Mouse (Mus musculus): ENCODE results near the gene Gck.
"Not testable (repeated sequence)": the region's sequence is repeated elsewhere in the genome, so short reads cannot be mapped to it uniquely, and the experiment has no call there.

The Gck gene

DNA sequence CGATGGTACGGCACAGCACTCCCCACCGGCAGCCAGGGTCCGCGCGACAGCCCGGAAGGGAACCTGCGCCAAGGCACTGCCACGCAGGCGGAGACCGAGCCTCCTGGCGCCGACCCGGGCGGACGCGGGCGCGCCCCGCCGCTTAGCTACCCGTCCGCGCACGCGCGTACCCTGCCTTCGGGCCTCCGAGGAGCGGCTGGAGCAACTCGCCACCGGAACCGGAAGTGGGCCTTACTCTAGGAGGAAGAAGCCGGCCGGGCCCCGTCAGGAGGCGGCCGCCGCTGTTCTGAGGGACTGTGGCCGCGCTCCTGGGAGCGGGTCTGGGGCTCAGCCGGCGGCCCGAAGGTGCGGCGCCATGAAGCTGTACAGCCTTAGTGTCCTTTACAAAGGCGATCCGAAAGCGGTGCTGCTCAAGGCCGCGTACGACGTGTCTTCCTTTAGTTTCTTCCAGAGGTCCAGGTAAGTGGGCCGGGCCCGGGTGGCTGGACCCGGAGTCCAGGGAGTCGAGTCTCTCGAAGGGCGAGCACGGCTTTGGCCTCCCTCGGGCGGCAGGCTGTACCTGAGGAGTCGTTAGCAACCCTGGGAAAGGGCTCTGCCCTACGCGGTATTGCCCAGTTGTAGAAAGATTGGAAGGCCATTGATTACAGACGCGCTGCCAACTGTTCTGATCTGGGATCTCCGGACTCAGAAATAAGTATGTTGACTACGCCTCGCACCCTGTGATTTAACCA, 5.8 kb upstream of the Gck start, which contains the start of gene Ykt6:
Gene Ykt6, plus strand, starts transcription at position 148 of the 731 bp plus-strand sequence.
- in situ Hi-C loops (cut with MboI, MseI) = no loop called here

GRCm38 (mm10) chr11:5954965-5955504, 5.2 kb upstream of the Gck start:
- in situ Hi-C loops (cut with MboI, MseI) = no loop called here

- in situ Hi-C loops (cut with MboI, MseI) = no loop called here
Observed at GRCm38 (mm10) chr11:5954435-5954834, 4.6 kb upstream of the Gck start.

DNA sequence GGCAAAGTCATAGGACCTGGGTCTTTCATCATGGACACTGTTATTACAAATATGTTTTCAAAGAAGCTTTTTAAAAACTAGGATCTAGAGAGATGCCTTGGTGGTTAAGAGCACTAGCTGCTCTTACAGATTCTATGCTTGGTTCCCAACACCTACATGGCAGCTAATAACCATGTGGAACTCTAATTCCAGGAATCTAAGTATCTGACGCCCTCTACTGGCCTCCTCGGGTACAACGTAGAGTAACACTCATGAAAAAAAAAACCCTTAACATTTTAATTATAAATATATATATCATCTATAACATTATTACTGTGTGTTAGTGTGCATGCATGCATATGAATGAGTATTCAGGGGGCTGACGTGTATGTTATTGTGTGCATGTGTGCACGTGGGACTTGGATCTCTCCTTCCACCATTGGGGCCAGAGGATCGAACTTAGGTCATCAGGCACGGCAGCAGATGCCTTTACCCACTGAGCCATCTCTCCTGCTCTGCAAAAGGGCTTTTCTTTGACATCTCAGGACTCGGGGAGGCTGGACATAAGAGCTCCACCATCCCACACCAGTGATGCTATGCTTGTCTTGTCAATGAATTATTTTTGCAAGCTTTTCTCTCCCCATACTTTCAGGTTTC, 3.4 kb upstream of the Gck start:
- in situ Hi-C loops (cut with MboI, MseI) = no loop called here

DNA sequence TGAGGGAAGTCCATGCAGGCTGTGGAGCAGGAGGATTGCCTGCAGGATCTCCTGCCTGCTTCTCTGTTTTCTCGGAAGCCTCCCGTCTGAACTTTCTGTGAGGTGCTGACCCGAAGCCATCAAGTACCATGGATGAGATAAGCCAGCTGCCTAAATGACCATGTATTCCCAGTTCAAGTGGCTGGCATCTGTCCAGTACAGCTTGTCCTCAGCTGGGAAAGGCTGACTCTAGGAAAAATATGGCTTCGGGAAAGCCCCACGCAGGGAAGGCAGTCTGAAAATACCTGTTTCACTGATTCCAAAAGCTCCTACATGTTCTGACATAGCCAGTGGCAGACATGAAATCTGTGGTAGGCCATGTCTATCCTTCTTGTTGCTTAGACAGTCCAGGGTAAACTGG, 2.6 kb upstream of the Gck start:
- in situ Hi-C loops (cut with MboI, MseI) = no loop called here

DNA sequence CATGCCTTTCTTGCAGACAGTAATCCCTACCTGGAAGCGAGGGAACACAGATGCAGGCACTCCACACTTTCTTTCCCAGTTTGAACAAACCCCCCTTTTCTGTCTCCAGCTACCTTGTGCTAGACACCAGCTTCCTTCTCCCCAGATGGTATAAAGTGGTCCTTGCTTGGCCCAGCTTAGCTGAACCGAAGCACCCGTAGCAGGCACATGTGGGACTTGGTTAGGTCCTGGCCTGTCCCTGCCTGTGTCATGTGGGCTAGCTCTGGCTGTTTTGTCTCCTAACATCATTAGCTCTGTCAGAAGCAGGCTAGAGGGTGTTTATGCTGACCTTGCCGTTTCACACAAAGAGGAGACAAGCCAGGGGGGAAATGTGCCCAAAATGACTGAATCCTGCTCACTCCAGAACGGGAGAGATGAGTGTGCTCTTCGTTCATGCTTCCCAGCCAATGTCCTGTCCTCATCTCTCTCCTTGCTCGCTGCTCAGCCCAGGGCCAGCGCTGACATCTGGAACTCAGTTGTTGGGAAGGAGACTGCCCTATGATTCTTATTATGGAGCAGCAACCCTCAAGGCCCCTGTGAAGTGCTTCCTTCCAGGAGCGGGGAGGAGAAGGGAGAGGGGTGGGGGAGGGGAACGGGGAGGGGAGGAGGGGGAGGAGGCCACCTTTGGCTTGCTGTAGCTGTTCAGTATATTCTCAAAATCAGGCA, 1.2 kb downstream of the Gck start:
- in situ Hi-C loops (cut with MboI, MseI) = no loop called here

- in situ Hi-C loops (cut with MboI, MseI) = no loop called here
Observed at GRCm38 (mm10) chr11:5947796-5948195, 2.1 kb downstream of the Gck start.

DNA sequence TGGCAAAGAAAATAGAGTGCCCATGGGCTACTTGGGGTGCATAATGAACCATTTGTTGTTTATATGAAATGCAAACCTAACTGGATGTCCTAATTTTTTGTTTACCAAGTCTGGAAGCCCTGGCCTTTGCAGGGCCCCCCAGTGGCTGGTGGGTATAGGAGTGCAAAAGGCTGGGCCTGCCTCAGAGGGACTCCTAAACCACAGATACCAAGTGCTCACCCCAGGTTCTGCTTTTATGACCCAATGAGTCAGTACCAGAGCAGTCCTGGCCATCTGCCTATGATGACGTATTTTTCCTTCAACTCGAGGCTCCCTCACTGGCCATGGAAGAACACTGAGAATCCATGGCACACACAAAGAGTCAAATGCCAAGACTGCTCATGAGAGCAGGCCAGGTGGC, 4.8 kb downstream of the Gck start:
- in situ Hi-C loops (cut with MboI, MseI) = no loop called here

GRCm38 (mm10) chr11:5942966-5943365, 6.9 kb downstream of the Gck start:
- in situ Hi-C loops (cut with MboI, MseI) = no loop called here

DNA sequence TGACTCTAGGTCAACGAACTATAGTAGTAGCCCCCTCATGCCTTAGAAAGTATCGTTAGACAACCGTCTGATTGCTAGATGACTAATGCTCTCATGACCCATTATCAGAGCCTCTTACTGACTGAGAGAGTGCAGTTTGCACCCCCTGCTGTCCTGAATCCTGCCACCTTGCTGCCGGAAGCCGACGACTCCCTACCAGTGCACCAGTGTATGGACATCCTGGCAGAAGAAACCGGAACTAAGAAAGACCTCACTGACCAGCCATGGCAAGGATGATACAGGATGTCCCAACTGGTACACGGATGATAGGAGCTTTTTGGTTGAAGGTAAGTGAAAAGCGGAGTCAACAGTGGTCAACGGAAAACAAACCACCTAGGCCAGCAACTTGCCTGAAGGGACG, 15.3 kb downstream of the Gck start:
- in situ Hi-C loops (cut with MboI, MseI) = not testable (repeated sequence)

DNA sequence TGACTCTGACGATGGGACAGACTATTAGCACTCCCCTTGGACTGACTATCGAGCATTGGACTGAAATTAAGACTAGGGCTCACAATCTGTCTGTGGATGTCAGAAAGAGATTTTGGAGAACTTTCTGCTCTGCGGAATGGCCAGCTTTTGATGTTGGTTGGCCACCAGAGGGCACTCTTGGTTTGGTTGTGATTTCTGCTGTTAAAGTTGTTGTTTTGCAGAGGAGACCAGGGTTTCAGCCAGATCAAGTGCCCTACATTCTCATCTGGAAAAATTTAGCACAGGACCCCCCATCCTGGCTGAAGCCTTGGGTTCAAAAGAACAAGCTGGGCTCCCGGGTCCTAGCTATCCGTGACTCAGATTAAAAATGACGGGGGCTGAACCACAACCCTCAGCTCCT, 17.9 kb downstream of the Gck start:
- in situ Hi-C loops (cut with MboI, MseI) = not testable (repeated sequence)

- in situ Hi-C loops (cut with MboI, MseI) = no loop called here
Observed at GRCm38 (mm10) chr11:5930578-5930977, 19.3 kb downstream of the Gck start.

- in situ Hi-C loops (cut with MboI, MseI) = loop anchor here (5.0 kb wide), 1 partner anchor 51 kb away; no protein-coding TSS in a partner anchor
Observed at GRCm38 (mm10) chr11:5926696-5927220, 23.1 kb downstream of the Gck start.

GRCm38 (mm10) chr11:5924699-5925098, 25.2 kb downstream of the Gck start:
- in situ Hi-C loops (cut with MboI, MseI) = loop anchor here (5.0 kb wide), 1 partner anchor 53 kb away; no protein-coding TSS in a partner anchor

- in situ Hi-C loops (cut with MboI, MseI) = no loop called here
Observed at GRCm38 (mm10) chr11:5920323-5920960, 29.4 kb downstream of the Gck start.

GRCm38 (mm10) chr11:5919606-5920005, 30.3 kb downstream of the Gck start:
- in situ Hi-C loops (cut with MboI, MseI) = no loop called here

GRCm38 (mm10) chr11:5918111-5918510, 31.8 kb downstream of the Gck start:
- in situ Hi-C loops (cut with MboI, MseI) = no loop called here

GRCm38 (mm10) chr11:5916178-5916548, 33.7 kb downstream of the Gck start:
- in situ Hi-C loops (cut with MboI, MseI) = no loop called here

DNA sequence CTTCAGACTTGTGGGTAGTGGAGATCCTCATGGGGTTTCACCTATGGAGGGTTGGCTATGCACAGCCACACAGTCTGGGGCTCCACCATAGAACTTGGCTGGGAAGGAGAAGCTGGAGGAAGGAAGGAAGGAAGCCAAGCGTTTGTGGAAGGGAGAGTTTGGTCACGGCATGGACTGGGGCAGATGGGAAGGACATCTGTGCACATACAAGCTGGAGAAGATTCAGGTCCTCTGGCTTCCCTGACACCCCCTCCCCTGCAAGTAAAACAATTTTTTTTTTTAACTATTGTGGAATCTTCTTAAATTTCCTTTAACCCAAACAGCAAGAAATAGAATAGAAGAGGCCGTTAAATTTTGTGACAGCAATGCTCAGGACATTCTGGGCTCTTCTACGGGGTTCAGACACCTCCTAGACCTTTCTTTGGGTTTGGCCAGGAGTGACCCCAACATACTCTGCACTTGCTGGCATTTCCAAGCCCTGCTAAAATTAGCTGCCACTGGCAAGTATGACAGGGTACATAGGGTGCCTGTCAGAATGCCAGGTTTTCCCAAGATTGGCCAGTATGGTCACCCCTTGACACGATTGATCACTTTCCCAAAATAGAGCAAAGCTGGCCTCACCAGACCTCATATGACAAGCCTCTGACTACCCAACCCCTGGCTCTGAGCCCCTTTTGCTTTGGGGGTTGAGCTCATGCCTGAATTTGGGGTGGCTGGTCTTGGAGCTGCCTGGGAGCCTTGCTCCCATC, 34.3 kb downstream of the Gck start:
- in situ Hi-C loops (cut with MboI, MseI) = no loop called here

DNA sequence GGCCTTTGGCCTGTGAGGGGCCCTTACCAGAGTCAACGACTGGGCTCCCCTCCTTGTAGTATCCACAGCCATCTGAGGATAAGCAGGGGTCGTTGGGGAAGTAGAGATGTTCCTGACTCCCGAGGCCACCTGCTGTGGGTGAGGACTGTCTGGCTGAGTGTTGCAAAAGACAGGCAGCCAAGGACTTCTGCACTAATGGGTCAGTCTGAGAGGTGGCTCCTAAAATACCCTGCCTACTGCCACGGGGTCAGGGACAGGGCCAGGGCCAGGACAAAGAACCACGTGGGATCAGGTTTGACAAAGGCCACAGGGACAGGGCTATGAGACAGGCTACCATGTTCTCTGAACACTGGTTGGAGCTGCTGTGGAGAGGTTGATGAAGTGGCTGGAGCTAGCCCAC, 34.9 kb downstream of the Gck start:
- in situ Hi-C loops (cut with MboI, MseI) = no loop called here

DNA sequence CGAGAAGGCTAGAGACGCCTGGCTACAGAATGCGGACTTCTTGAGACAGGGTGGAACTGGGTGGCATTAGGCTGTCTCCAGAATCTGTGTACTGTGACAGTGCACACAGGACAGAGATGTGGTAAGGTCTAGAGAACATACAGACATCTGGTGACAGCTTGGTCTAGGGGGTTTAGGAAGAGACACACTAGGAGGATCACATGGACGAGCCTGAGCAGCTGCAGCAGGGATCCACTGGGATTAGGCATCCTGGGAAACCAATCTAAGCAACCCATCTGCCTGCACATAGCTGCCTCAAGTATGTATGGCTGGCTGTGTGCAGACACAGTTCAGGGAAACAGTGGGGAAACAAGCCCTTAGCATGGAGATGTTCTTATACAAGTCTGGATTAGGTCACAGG, 35.9 kb downstream of the Gck start:
- in situ Hi-C loops (cut with MboI, MseI) = no loop called here

All from regulatory T cell (primary cell).